In the genomic region with DNA sequence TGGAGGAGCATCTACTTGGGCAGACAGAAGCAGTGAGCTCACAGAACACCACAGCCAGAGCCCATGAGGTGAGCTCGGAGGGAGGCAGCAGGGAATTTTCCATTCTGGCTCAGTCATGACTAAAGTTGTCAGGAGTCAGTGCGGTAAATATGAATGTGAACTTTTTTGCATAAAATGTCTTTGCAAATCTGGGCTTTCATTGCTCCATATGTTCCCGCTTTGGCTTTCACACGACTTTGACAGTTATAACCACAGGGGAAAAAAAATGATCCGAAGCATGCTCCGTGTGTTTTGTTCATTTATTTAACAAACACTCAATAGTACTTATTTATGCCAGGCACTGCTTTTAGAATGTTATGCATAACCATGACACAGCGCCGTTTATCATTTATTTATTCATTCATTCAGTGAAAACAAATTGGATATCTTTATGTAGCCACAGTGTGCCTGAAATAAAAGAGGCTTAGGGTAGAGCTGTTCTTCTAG, we compare ENCODE assay signal across 15 mouse cellular contexts. TPM values are rescaled to one million over a fixed set of nuclear protein-coding genes. Genes with fewer than 3 reads are reported as not detected.
A peak's percentile ranks its signal among the peaks of the same experiment; 100 is the strongest.
DNase-seq lines count a peak whose midpoint lies in the region; ATAC-seq and TF ChIP-seq lines count a peak whose summit lies in the region.
"Had no signal": no experiment of that assay in that cellular context is flagged by ENCODE, and none has a peak within 500 bp of the region (broad histone marks: within the 10 kb centered on the region; RNA-seq: fewer than 3 reads in every experiment).

No protein-coding gene starts in this region.

- ATAC-seq in embryonic facial prominence, embryonic 13.5 days (ENCODE audit: insufficient number of reproducible peaks, insufficient read depth, low FRiP score, low TSS enrichment, low read depth) = no peak
- no peak for ATAC-seq in limb, embryonic 14.5 days (ENCODE audit: low FRiP score, low read depth)

- no peak for TF ChIP-seq POLR2A in limb, embryonic 14.5 days (IDR thresholded peaks at IDR 0.05; ENCODE audit: borderline replicate concordance, extremely low read depth, insufficient read depth, insufficient read length)

- H3K9me3 ChIP-seq in embryonic facial prominence, embryonic 13.5 days = peaks cover 6% of the 10 kb centered on the region; the same call in 1 of the 2 replicates
- peaks cover 15% of the 10 kb centered on the region for H3K9me3 ChIP-seq in embryonic facial prominence, embryonic 10.5 days
- 0 out of 2 replicates have a peak, but pooled peaks cover 5% of the 10 kb centered on the region for H3K9me3 ChIP-seq in limb, embryonic 14.5 days (ENCODE audit: control insufficient read depth, low read length)
- H3K9me3 ChIP-seq: heart, embryonic 15.5 days; hindbrain, embryonic 15.5 days had no signal

- DNase-seq in embryonic facial prominence, embryonic 10.5 days (ENCODE audit: low spot score) = no peak
- peak; percentile 89 for DNase-seq in brain, adult 2 months (ENCODE audit: low read depth, low spot score)
- peak; percentile 41 to 73 for DNase-seq in layer of hippocampus, adult 2 months (ENCODE audit: low spot score in 2 of 2)
- DNase-seq in limb, embryonic 14.5 days (ENCODE audit: low spot score) = peak; percentile 43
- no peak for DNase-seq in gastrocnemius, adult 2 months
- no peak for DNase-seq in ovary, postnatal 14 days (ENCODE audit: low spot score)
- no peak for DNase-seq in kidney, postnatal 14 days
- DNase-seq: cerebellum, postnatal 14 days; kidney, adult 9 months; lung, adult 18-20 months had no signal

- no peak for TF ChIP-seq CTCF in layer of hippocampus, adult 2 months (conservative IDR thresholded peaks at IDR 0.05)
- no peak for TF ChIP-seq CTCF in gastrocnemius, adult 2 months (IDR thresholded peaks at IDR 0.05)

- H3K27me3 ChIP-seq in embryonic facial prominence, embryonic 13.5 days = peaks cover 16% of the 10 kb centered on the region
- H3K27me3 ChIP-seq in embryonic facial prominence, embryonic 10.5 days (replicated peaks; ENCODE audit: low read depth, poor library complexity, severe bottlenecking) = peaks cover 23% of the 10 kb centered on the region
- peaks cover 4% of the 10 kb centered on the region; the same call in 1 of the 2 replicates for H3K27me3 ChIP-seq in limb, embryonic 14.5 days (ENCODE audit: control insufficient read depth, insufficient read depth, low read length)
- H3K27me3 ChIP-seq: heart, embryonic 15.5 days; hindbrain, embryonic 15.5 days had no signal

- 50% methylated on average over 8 of the region's 8 CpGs for WGBS in embryonic facial prominence, embryonic 13.5 days
- WGBS in embryonic facial prominence, embryonic 10.5 days = 95% methylated on average over 8 of the region's 8 CpGs
- 72% methylated on average over 8 of the region's 8 CpGs for WGBS in limb, embryonic 14.5 days

- no peak overlapping the region for H3K4me3 ChIP-seq in embryonic facial prominence, embryonic 13.5 days
- no peak overlapping the region for H3K4me3 ChIP-seq in embryonic facial prominence, embryonic 10.5 days
- H3K4me3 ChIP-seq in layer of hippocampus, adult 2 months = no peak overlapping the region
- no peak overlapping the region for H3K4me3 ChIP-seq in limb, embryonic 14.5 days (replicated peaks; ENCODE audit: low read length)
- H3K4me3 ChIP-seq in gastrocnemius, adult 2 months = no peak overlapping the region
- H3K4me3 ChIP-seq: heart, embryonic 15.5 days; hindbrain, embryonic 15.5 days had no signal

- H3K36me3 ChIP-seq in embryonic facial prominence, embryonic 13.5 days = no peaks in the 10 kb centered on the region
- no peaks in the 10 kb centered on the region for H3K36me3 ChIP-seq in embryonic facial prominence, embryonic 10.5 days (replicated peaks)
- no peaks in the 10 kb centered on the region for H3K36me3 ChIP-seq in limb, embryonic 14.5 days (ENCODE audit: control insufficient read depth, insufficient read depth, low read length)
- H3K36me3 ChIP-seq: heart, embryonic 15.5 days; hindbrain, embryonic 15.5 days had no signal

- no peak overlapping the region for H3K4me2 ChIP-seq in embryonic facial prominence, embryonic 13.5 days
- no peak overlapping the region for H3K4me2 ChIP-seq in limb, embryonic 14.5 days (replicated peaks; ENCODE audit: low read depth, low read length, severe bottlenecking)
- H3K4me2 ChIP-seq: heart, embryonic 15.5 days; hindbrain, embryonic 15.5 days had no signal

- H3K27ac ChIP-seq in embryonic facial prominence, embryonic 13.5 days = peak overlapping the region; percentile 44; the same call in 1 of the 2 replicates
- no peak overlapping the region; the same call in 1 of the 2 replicates for H3K27ac ChIP-seq in embryonic facial prominence, embryonic 10.5 days (replicated peaks)
- H3K27ac ChIP-seq in layer of hippocampus, adult 2 months = peak overlapping the region; percentile 56; the same call in 1 of the 2 replicates
- 0 out of 2 replicates have a peak overlapping the region, but pooled peaks have one; percentile 27 for H3K27ac ChIP-seq in limb, embryonic 14.5 days (replicated peaks; ENCODE audit: low read depth, low read length)
- H3K27ac ChIP-seq in gastrocnemius, adult 2 months = no peak overlapping the region
- H3K27ac ChIP-seq: heart, embryonic 15.5 days; hindbrain, embryonic 15.5 days had no signal

- peaks cover 30% of the 10 kb centered on the region for H3K4me1 ChIP-seq in embryonic facial prominence, embryonic 13.5 days
- peaks cover 14% of the 10 kb centered on the region for H3K4me1 ChIP-seq in embryonic facial prominence, embryonic 10.5 days
- H3K4me1 ChIP-seq in limb, embryonic 14.5 days (ENCODE audit: control insufficient read depth, insufficient read depth, low read length) = peaks cover 19% of the 10 kb centered on the region

- intact Hi-C loops in gastrocnemius, adult 2 months (cut with DNase I) = no loop called here

- no peak overlapping the region for H3K9ac ChIP-seq in embryonic facial prominence, embryonic 13.5 days
- H3K9ac ChIP-seq in limb, embryonic 14.5 days (ENCODE audit: low read depth, low read length, severe bottlenecking) = no peak overlapping the region
- H3K9ac ChIP-seq: heart, embryonic 15.5 days; hindbrain, embryonic 15.5 days had no signal

RNA-seq across cellular contexts. Expression of a gene that starts 4.7 kb away (rescaled TPM):
- 0.48 and 0.93 TPM in 2 replicates for polyA plus RNA-seq in embryonic facial prominence, embryonic 13.5 days (2015; fragmentation: Nextera tagmentation; extraction: Ambion mirVana)
- 0.17 and 0.38 TPM in 2 replicates for polyA plus RNA-seq in embryonic facial prominence, embryonic 10.5 days (2016; fragmentation: Nextera tagmentation; extraction: Ambion mirVana)
- 1 to 10 TPM; 3.9 to 4.0 TPM for total RNA-seq in layer of hippocampus, adult 2 months (2021)
- 3.5 and 3.8 TPM in 2 replicates for polyA plus RNA-seq in limb, embryonic 14.5 days (2012; rRNA removed)
- 2.6 and 3.1 TPM in 2 replicates for polyA plus RNA-seq in limb, embryonic 14.5 days (2014; fragmentation: Nextera tagmentation; extraction: Ambion mirVana)
- total RNA-seq in gastrocnemius, adult 2 months (2021) = 10 to 100 TPM; 12.6 to 15.1 TPM

RNA-seq across cellular contexts. Expression of a gene that starts 32.6 kb away (rescaled TPM):
- polyA plus RNA-seq in embryonic facial prominence, embryonic 13.5 days (2015; fragmentation: Nextera tagmentation; extraction: Ambion mirVana) = 0.34 TPM in 1 of 2 replicates, not detected in the other
- polyA plus RNA-seq in embryonic facial prominence, embryonic 10.5 days (2016; fragmentation: Nextera tagmentation; extraction: Ambion mirVana) = 0.62 and 1.1 TPM in 2 replicates
- total RNA-seq in layer of hippocampus, adult 2 months (2021) = under 1 TPM; 0.49 to 0.69 TPM
- polyA plus RNA-seq in limb, embryonic 14.5 days (2012; rRNA removed) = 0.20 and 0.50 TPM in 2 replicates
- 0.36 and 0.44 TPM in 2 replicates for polyA plus RNA-seq in limb, embryonic 14.5 days (2014; fragmentation: Nextera tagmentation; extraction: Ambion mirVana)
- not detected for total RNA-seq in gastrocnemius, adult 2 months (2021)
- total RNA-seq: megakaryocyte progenitor cell, adult 5-6 weeks had no signal
- polyA plus RNA-seq: gonadal fat pad, adult 2 months had no signal

Comparison
In these comparisons a context has a peak if more than half of its experiments do, and no peak if none do; other contexts are left out.
1. H3K27ac ChIP-seq: peak in embryonic facial prominence, embryonic 13.5 days (single experiment), layer of hippocampus, adult 2 months (single experiment) and limb, embryonic 14.5 days (single experiment); none in embryonic facial prominence, embryonic 10.5 days (single experiment) and gastrocnemius, adult 2 months (single experiment).
2. DNase-seq: peak in brain, adult 2 months (single experiment), layer of hippocampus, adult 2 months (2 of 2) and limb, embryonic 14.5 days (single experiment); none in embryonic facial prominence, embryonic 10.5 days (single experiment), gastrocnemius, adult 2 months (single experiment), ovary, postnatal 14 days (single experiment) and kidney, postnatal 14 days (single experiment).